Mouse (Mus musculus) hindbrain, embryonic 14.5 days (tissue): ENCODE results near the gene Fam168a. TPM values are rescaled to one million over a fixed set of nuclear protein-coding genes. Genes with fewer than 3 reads are reported as not detected.

Experiments
- ATAC-seq: fragments of 200-750 bp; cut with Nextera tagmentation; 2 replicates; pipeline ENCODE4 v1.8.0; 2017; ENCODE audit warnings: moderate number of reproducible peaks, mild to moderate bottlenecking, moderate TSS enrichment, moderate library complexity; ENCODE audit not compliant: low FRiP score
- DNase-seq: peaks from one replicate; pipeline ENCODE4 v3.0.0-alpha.2; 2015; ENCODE audit warnings: low spot score
- H3K27ac ChIP-seq: fragments of 300-500 bp; sonication (generic); 2 replicates; pipeline ENCODE4 v1.5.1; 2014; ENCODE audit warnings: mild to moderate bottlenecking, moderate library complexity
- H3K27me3 ChIP-seq: fragments of 300-500 bp; sonication (generic); 2 replicates; pipeline ENCODE4 v1.6.1; 2014; ENCODE audit warnings: mild to moderate bottlenecking, low read length, mixed read lengths; ENCODE audit not compliant: control insufficient read depth, insufficient read depth
- H3K36me3 ChIP-seq: fragments of 300-500 bp; sonication (generic); replicated peaks from 2 replicates; pipeline ENCODE4 v1.6.1; 2014; ENCODE audit not compliant: control insufficient read depth, insufficient read depth
- H3K4me1 ChIP-seq: fragments of 300-500 bp; sonication (generic); replicated peaks from 2 replicates; pipeline ENCODE4 v1.6.1; 2014; ENCODE audit warnings: antibody characterized with exemption, low read length, mixed read lengths; ENCODE audit not compliant: control insufficient read depth, insufficient read depth
- H3K4me2 ChIP-seq: fragments of 300-500 bp; sonication (generic); replicated peaks from 2 replicates; pipeline ENCODE4 v1.6.1; 2014; ENCODE audit warnings: mild to moderate bottlenecking, moderate library complexity
- H3K4me3 ChIP-seq: fragments of 300-500 bp; sonication (generic); replicated peaks from 2 replicates; pipeline ENCODE4 v1.5.1; 2014; ENCODE audit warnings: mild to moderate bottlenecking, low read length
- H3K9ac ChIP-seq: fragments of 300-500 bp; sonication (generic); 2 replicates; pipeline ENCODE4 v1.6.1; 2014
- H3K9me3 ChIP-seq: fragments of 300-500 bp; sonication (generic); 2 replicates; pipeline ENCODE4 v1.6.1; 2016; ENCODE audit warnings: low read length; ENCODE audit not compliant: control insufficient read depth
- WGBS: fragments of 180-500 bp; shearing (Covaris S2); extraction: QIAGEN DNeasy Blood & Tissue Kit; methylation state at CpG from one replicate; pipeline ENCODE4 v1.1.7; 2014; 5-methylcytosine and 5-hydroxymethylcytosine counted together
- polyA plus RNA-seq: library from polyadenylated mRNA; unstranded; fragments of >200 nt; fragmentation: Nextera tagmentation; extraction: Ambion mirVana; gene quantifications from 2 replicates; pipeline ENCODE4 v1.2.1, GENCODE M21; 2014

Gene Fam168a
- polyA plus RNA-seq, 1 experiment from 2014 or later, result 124 TPM

DNA sequence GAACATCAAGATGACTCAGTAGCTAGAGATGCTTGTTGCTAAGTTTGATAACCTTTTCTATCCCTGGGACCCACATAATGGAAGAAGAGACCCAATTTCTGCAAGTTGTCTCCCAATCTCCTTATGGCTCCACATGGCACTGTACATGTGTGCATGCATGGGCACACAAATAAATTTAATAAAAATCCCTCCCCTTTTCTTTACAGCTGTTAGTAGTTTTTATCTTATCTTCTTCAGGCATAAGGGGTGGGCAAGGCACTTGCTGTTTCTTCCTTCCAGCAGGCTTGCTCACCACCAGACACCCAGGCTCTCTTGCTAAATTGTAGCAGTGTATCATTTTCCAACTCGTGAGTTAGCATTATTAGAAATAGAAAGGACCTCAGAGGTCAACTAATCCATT is 79.6 kb downstream of the Fam168a start:
- 64% methylated on average over 1 of the region's 1 CpGs for WGBS
- Histone ChIP-seq H3K27me3 (no peaks in the 10 kb centered on the region), H3K36me3 (no peaks in the 10 kb centered on the region; the same call in 1 of the 2 replicates), H3K4me2 (no peak overlapping the region), H3K27ac (no peak overlapping the region), H3K9me3 (no peaks in the 10 kb centered on the region), H3K9ac (no peak overlapping the region), H3K4me3 (no peak overlapping the region), H3K4me1 (peaks cover 5% of the 10 kb centered on the region; the same call in 1 of the 2 replicates)
- DNase-seq (no peak), ATAC-seq (no peak)

GRCm38 (mm10) chr7:100788291-100788690 is 81.9 kb downstream of the Fam168a start:
- Histone ChIP-seq H3K36me3 (no peaks in the 10 kb centered on the region; the same call in 1 of the 2 replicates), H3K4me2 (no peak overlapping the region), H3K4me3 (no peak overlapping the region), H3K9me3 (no peaks in the 10 kb centered on the region), H3K27ac (no peak overlapping the region), H3K4me1 (peaks cover 5% of the 10 kb centered on the region; the same call in 1 of the 2 replicates), H3K9ac (no peak overlapping the region), H3K27me3 (no peaks in the 10 kb centered on the region)
- no peak for DNase-seq
- no peak for ATAC-seq
- WGBS, result 88% methylated on average over 1 of the region's 1 CpGs

GRCm38 (mm10) chr7:100798810-100799209 is 92.4 kb downstream of the Fam168a start:
- H3K27ac ChIP-seq, result no peak overlapping the region

DNA sequence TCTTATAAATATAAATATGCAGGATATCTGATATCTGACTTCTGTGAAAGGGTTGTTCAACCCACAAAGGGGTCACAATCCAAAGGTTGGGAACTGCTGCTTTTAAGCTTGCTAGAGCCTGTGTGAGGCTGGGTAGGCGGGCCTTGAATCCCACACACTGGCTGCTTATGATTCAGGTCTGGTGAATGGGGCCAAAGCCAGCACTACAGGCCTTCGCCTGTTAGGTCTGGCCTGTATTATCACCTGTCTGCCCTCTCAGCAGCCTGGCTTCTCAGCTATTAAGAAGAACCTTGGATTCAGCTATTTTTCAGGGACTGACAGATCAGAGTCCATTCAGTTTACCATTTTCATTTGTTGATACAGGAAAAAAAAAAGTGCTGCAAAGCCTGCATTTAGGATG is 99.0 kb downstream of the Fam168a start:
- Histone ChIP-seq H3K4me3 (no peak overlapping the region), H3K36me3 (no peaks in the 10 kb centered on the region), H3K4me1 (no peaks in the 10 kb centered on the region), H3K9ac (no peak overlapping the region), H3K27ac (no peak overlapping the region), H3K4me2 (no peak overlapping the region), H3K9me3 (no peaks in the 10 kb centered on the region), H3K27me3 (no peaks in the 10 kb centered on the region)
- DNase-seq (no peak), ATAC-seq (no peak)
- WGBS, result 80% methylated on average over 2 of the region's 2 CpGs

More at GRCm38 (mm10) chr7:100798810-100799209, 92.4 kb downstream of the Fam168a start:
- Histone ChIP-seq H3K4me2 (no peak overlapping the region), H3K27me3 (no peaks in the 10 kb centered on the region), H3K4me3 (no peak overlapping the region), H3K9me3 (no peaks in the 10 kb centered on the region), H3K9ac (no peak overlapping the region), H3K4me1 (no peaks in the 10 kb centered on the region), H3K36me3 (no peaks in the 10 kb centered on the region)
- ATAC-seq, result no peak
- no peak for DNase-seq
- WGBS, result 69% methylated on average over 3 of the region's 3 CpGs

DNA sequence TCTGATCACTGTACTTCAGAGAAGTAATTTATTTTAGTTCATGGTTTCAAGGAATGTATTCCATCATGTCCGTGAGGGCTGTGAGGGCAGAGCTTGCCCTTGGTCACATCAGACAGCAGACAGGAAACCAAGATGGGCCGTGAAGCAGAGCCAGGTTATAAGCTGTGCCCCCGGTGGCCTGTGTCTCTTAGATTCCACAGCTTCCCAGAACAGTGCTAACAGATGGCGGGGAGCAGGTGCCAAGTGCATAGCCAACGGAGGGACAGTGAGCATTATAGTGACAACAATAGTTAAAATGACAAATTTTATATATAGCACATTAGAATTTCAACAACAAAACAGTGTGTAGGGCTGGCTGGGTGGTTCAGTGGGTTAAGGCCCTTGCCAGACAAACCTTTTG is 105.5 kb downstream of the Fam168a start:
- 62% methylated on average over 5 of the region's 5 CpGs for WGBS
- Histone ChIP-seq H3K9ac (no peak overlapping the region), H3K4me1 (no peaks in the 10 kb centered on the region; the same call in 1 of the 2 replicates), H3K4me3 (no peak overlapping the region), H3K27ac (no peak overlapping the region), H3K27me3 (no peaks in the 10 kb centered on the region), H3K4me2 (no peak overlapping the region), H3K36me3 (0 out of 2 replicates have a peak, but pooled peaks cover 3% of the 10 kb centered on the region), H3K9me3 (no peaks in the 10 kb centered on the region)
- DNase-seq (no peak), ATAC-seq (no peak)

- H3K27ac ChIP-seq, result no peak overlapping the region
- no peaks in the 10 kb centered on the region for H3K9me3 ChIP-seq
- no peak for DNase-seq
- 87% methylated on average over 5 of the region's 5 CpGs for WGBS
- H3K4me3 ChIP-seq, result no peak overlapping the region
- ATAC-seq, result no peak
- no peaks in the 10 kb centered on the region for H3K27me3 ChIP-seq
- 0 out of 2 replicates have a peak, but pooled peaks cover 3% of the 10 kb centered on the region for H3K36me3 ChIP-seq
- no peak overlapping the region for H3K4me2 ChIP-seq
- H3K4me1 ChIP-seq, result no peaks in the 10 kb centered on the region; the same call in 1 of the 2 replicates
- H3K9ac ChIP-seq, result no peak overlapping the region
Measured at GRCm38 (mm10) chr7:100812641-100813040, 106.2 kb downstream of the Fam168a start.

- H3K4me2 ChIP-seq, result no peak overlapping the region
- 0 out of 2 replicates have a peak, but pooled peaks cover 3% of the 10 kb centered on the region for H3K36me3 ChIP-seq
- 27% methylated on average over 8 of the region's 8 CpGs for WGBS
- no peaks in the 10 kb centered on the region; the same call in 1 of the 2 replicates for H3K4me1 ChIP-seq
- no peaks in the 10 kb centered on the region for H3K9me3 ChIP-seq
- no peak overlapping the region for H3K4me3 ChIP-seq
- no peak overlapping the region for H3K27ac ChIP-seq
- ATAC-seq (no peak), DNase-seq (no peak)
- H3K9ac ChIP-seq, result no peak overlapping the region
- H3K27me3 ChIP-seq, result no peaks in the 10 kb centered on the region
Measured at GRCm38 (mm10) chr7:100815900-100816570, 109.6 kb downstream of the Fam168a start.

DNA sequence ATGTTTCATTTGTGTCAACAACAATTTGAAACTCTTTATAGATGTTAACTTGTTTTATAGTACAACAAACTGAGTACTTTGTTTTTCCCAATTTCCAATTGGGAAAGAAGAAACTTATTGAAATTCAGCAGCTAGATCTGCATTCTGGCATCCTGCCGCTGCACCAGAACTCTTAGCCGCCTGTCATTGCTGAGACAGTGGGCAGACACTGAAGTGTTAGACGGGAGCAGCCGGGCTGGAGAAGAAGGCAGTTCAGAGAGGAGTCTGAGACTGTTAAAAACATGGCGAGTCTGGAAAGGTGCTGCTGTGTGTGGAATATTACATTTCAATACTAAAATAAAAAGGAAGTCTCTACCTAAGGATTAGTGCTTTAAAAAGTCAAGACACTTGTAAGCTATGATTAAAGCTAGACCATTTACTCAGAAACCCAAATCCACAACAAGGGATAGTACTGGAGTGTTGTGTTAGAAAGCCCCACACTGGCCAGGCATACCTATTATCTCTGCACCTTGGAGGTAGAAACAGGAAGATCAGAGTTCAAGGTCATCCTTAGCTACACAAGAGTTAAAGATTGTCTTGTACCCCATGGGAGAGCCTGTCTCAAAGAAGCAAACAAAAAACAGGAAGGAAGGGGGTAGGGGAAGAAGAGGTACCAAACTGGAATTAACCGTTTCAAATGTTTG is 110.5 kb downstream of the Fam168a start:
- Histone ChIP-seq H3K9me3 (no peaks in the 10 kb centered on the region), H3K4me3 (no peak overlapping the region), H3K27me3 (no peaks in the 10 kb centered on the region), H3K36me3 (0 out of 2 replicates have a peak, but pooled peaks cover 3% of the 10 kb centered on the region), H3K27ac (no peak overlapping the region; the same call in 1 of the 2 replicates), H3K9ac (no peak overlapping the region), H3K4me2 (no peak overlapping the region), H3K4me1 (no peaks in the 10 kb centered on the region; the same call in 1 of the 2 replicates)
- 56% methylated on average over 6 of the region's 6 CpGs for WGBS
- no peak for ATAC-seq
- DNase-seq, result no peak

GRCm38 (mm10) chr7:100817442-100817760 is 111.0 kb downstream of the Fam168a start:
- H3K27ac ChIP-seq, result no peak overlapping the region

More at GRCm38 (mm10) chr7:100817442-100817760, 111.0 kb downstream of the Fam168a start:
- Histone ChIP-seq H3K27me3 (no peaks in the 10 kb centered on the region), H3K9ac (no peak overlapping the region), H3K4me2 (no peak overlapping the region), H3K9me3 (no peaks in the 10 kb centered on the region), H3K36me3 (0 out of 2 replicates have a peak, but pooled peaks cover 3% of the 10 kb centered on the region), H3K4me3 (no peak overlapping the region), H3K4me1 (no peaks in the 10 kb centered on the region; the same call in 1 of the 2 replicates)
- 88% methylated on average over 2 of the region's 2 CpGs for WGBS
- ATAC-seq (no peak), DNase-seq (no peak)
